Mouse (Mus musculus): ENCODE data around the gene Hoxa4.

DNA sequence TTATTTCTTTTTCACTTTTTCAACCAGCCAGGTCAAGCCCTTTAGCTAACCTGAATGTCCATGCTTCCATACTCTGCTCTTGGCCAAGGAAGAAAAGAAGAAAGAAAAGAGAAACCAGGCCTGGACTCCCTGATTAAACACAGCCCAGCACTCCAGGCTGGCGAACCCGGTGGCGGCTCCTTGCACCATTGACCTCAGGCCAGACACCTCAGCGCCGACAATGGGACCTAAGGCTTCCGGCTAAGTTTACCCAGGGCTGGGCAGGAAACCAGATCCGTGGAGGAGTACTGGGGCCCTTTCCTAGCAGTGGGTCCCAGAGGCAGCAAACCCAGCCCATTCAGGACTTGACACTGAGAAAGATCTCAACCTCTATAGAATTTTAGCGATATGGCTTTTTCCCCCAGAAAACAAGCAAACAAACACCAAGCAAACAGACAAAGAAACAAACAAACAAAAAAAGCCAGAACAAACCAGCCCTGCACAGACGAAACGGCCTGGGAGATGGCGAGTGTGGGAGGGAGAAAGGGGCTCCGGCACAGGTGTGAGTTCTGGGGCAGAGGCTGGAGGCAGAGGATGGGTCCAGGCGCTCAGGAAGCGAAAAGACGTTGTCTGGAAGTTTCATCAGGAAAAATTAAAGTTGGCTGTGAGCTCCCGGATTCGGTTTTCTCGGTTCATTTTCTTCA is 40.5 kb upstream of the Hoxa4 start:
- no peak for TF ChIP-seq CTCF (IDR thresholded peaks at IDR 0.05; ENCODE audit: extremely low read depth, insufficient read length, insufficient replicate concordance, low read depth, low read length)
- no peak for TF ChIP-seq POLR2A (IDR thresholded peaks at IDR 0.05; ENCODE audit: low read depth, low read length)

Data from small intestine, adult 2 months (tissue).